Mouse (Mus musculus): ENCODE results near the gene Myct1. TPM values are rescaled to one million over a fixed set of nuclear protein-coding genes. Genes with fewer than 3 reads are reported as not detected.
A peak's percentile ranks its signal among the peaks of the same experiment; 100 is the strongest.

Gene Myct1
- polyA plus RNA-seq, 1 experiment from 2014 or later, result 2.0 TPM

GRCm38 (mm10) chr10:5634336-5634735 lies 40.8 kb downstream of the Myct1 start:
- H3K27me3 ChIP-seq (replicated peaks; ENCODE audit: low read depth, poor library complexity, severe bottlenecking), result no peaks in the 10 kb centered on the region
- no peak for DNase-seq (ENCODE audit: low spot score)
- no peaks in the 10 kb centered on the region for H3K4me1 ChIP-seq
- no peak overlapping the region for H3K4me3 ChIP-seq
- no peaks in the 10 kb centered on the region for H3K9me3 ChIP-seq
- no peak overlapping the region for H3K27ac ChIP-seq (replicated peaks)
- WGBS, result 39% methylated on average over 1 of the region's 1 CpGs
- H3K36me3 ChIP-seq (replicated peaks), result no peaks in the 10 kb centered on the region

GRCm38 (mm10) chr10:5637322-5637721 lies 43.7 kb downstream of the Myct1 start:
- no peaks in the 10 kb centered on the region for H3K4me1 ChIP-seq
- H3K27ac ChIP-seq (replicated peaks), result no peak overlapping the region

GRCm38 (mm10) chr10:5639112-5639511 lies 45.5 kb downstream of the Myct1 start, which contains the start of gene Vip:
Vip (plus strand) TSS chr10:5639218.
- DNase-seq (ENCODE audit: low spot score), result peak; percentile 70
- H3K9me3 ChIP-seq, result no peaks in the 10 kb centered on the region
- H3K4me1 ChIP-seq, result no peaks in the 10 kb centered on the region
- no peaks in the 10 kb centered on the region for H3K36me3 ChIP-seq (replicated peaks)
- H3K4me3 ChIP-seq, result no peak within 1 kb of the TSS
- H3K27me3 ChIP-seq (replicated peaks; ENCODE audit: low read depth, poor library complexity, severe bottlenecking), result no peaks in the 10 kb centered on the region
- no peak within 1 kb of the TSS for H3K27ac ChIP-seq (replicated peaks)
- 35% methylated on average over 8 of the region's 8 CpGs for WGBS

More at GRCm38 (mm10) chr10:5637322-5637721, 43.7 kb downstream of the Myct1 start:
- WGBS, result 84% methylated on average over 4 of the region's 4 CpGs
- no peak for DNase-seq (ENCODE audit: low spot score)
- no peaks in the 10 kb centered on the region for H3K9me3 ChIP-seq
- H3K36me3 ChIP-seq (replicated peaks), result no peaks in the 10 kb centered on the region
- no peak overlapping the region for H3K4me3 ChIP-seq
- H3K27me3 ChIP-seq (replicated peaks; ENCODE audit: low read depth, poor library complexity, severe bottlenecking), result no peaks in the 10 kb centered on the region

Other genes with a start within 250 kb of the Myct1 start
- gene Syne1, start 42.3 kb upstream of the Myct1 start, polyA plus RNA-seq (2016; fragmentation: Nextera tagmentation; extraction: Ambion mirVana), result 2.5 and 2.6 TPM in 2 replicates
- not detected in 2 replicates for gene Vip, start 45.4 kb downstream of the Myct1 start, polyA plus RNA-seq (2016; fragmentation: Nextera tagmentation; extraction: Ambion mirVana)
- gene Fbxo5, start 211.8 kb downstream of the Myct1 start, polyA plus RNA-seq (2016; fragmentation: Nextera tagmentation; extraction: Ambion mirVana), result 107 and 110 TPM in 2 replicates
- gene Mtrf1l, start 230.1 kb downstream of the Myct1 start, polyA plus RNA-seq (2016; fragmentation: Nextera tagmentation; extraction: Ambion mirVana), result 12.0 and 13.0 TPM in 2 replicates

All from embryonic facial prominence, embryonic 10.5 days (tissue).